Mouse (Mus musculus): Measurements from ENCODE around the gene Cds2. TPM values are rescaled to one million over a fixed set of nuclear protein-coding genes. Genes with fewer than 3 reads are reported as not detected.

The Cds2 gene
- 108 TPM for polyA plus RNA-seq (2017; shearing (Covaris generic))

DNA sequence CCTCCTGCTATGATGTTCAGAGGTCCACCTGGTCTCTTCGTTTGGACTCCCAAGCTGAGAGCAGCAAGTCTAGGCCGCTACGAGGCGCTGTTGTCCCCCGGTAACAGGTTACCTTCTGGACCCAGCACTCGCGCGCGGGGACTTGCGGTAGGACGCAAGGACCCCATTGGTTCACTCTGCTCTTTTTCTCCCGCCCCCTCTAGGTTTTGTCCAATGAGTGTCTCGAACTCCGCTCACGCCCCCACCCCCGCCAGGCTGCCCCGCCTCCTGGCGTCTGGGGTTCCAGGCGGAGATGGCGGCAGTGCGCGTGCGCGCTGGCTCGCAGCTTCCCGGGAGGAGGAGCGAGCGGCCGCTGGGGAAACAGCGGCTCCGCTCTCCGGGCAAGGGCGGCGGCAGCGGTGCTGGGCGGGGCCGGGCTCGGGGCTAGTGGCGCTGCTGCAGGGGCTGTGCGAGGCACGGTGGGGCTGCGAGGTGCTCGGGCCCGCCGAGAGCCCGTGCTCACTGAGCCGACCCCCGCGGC is at the start of gene Cds2:
TSS of gene Cds2 (plus strand) at position 270 of the 520 bp plus-strand sequence.

GRCm38 (mm10) chr2:132247539-132248313 is 15.2 kb upstream of the Cds2 start, which contains the start of gene Tmem230:
Gene Tmem230 (minus strand): TSS chr2:132247807.

GRCm38 (mm10) chr2:132252542-132253528 is 10.1 kb upstream of the Cds2 start, which contains the start of gene Pcna:
Gene Pcna (minus strand): TSS chr2:132253314.

Other genes with a start within 250 kb of the Cds2 start
- gene Rassf2, start 232.9 kb upstream of the Cds2 start, polyA plus RNA-seq (2017; shearing (Covaris generic)) = 46.1 TPM
- gene Slc23a2, start 118.0 kb upstream of the Cds2 start, polyA plus RNA-seq (2017; shearing (Covaris generic)) = 33.3 TPM
- 35.8 TPM for gene Tmem230, start 15.3 kb upstream of the Cds2 start, polyA plus RNA-seq (2017; shearing (Covaris generic))
- 184 TPM for gene Pcna, start 9.8 kb upstream of the Cds2 start, polyA plus RNA-seq (2017; shearing (Covaris generic))
- gene Prokr2, start 122.3 kb downstream of the Cds2 start, polyA plus RNA-seq (2017; shearing (Covaris generic)) = 0.50 TPM

Data from effector memory CD4-positive, alpha-beta T cell, adult 7 months (primary cell).